Mouse (Mus musculus) olfactory bulb, adult 2 months (tissue): ENCODE data around the gene Lypd6.

ENCODE experiments used
- CTCF ChIP-seq: fragments of 200-500 bp; IDR thresholded peaks from 2 replicates; pipeline ENCODE4 v1.5.1; 2012; ENCODE audit warnings: low read depth, mild to moderate bottlenecking, low read length, moderate library complexity; ENCODE audit not compliant: insufficient read depth
- POLR2A ChIP-seq: fragments of 200-500 bp; IDR thresholded peaks from 2 replicates; pipeline ENCODE4 v1.6.1; 2012; ENCODE audit warnings: mild to moderate bottlenecking, low read depth, low read length, moderate library complexity; ENCODE audit not compliant: insufficient read depth

- TF ChIP-seq CTCF, result no peak
- no peak for TF ChIP-seq POLR2A
Observed at GRCm38 (mm10) chr2:50151401-50151800, 85.2 kb downstream of the Lypd6 start.
